Mouse (Mus musculus) mouse embryonic stem cell (cell line): ENCODE data around the gene Gm20422.

Experiments used
- in situ Hi-C, 2 experiments: fragments of 300-500 bp; cut with MboI; formaldehyde crosslinking; loops; 1 replicate in 1 of 2; 3 replicates in 1 of 2; pipeline ENCODE4 v1.14.3; 2019 to 2020; ENCODE audit warnings: low sequenced_read_pairs in 2 of 2, low pct_unique_long_range_greater_than_20kb in 1 of 2, mixed read lengths in 1 of 2; ENCODE audit not compliant: unreplicated experiment in 1 of 2

Gene Gm20422

DNA sequence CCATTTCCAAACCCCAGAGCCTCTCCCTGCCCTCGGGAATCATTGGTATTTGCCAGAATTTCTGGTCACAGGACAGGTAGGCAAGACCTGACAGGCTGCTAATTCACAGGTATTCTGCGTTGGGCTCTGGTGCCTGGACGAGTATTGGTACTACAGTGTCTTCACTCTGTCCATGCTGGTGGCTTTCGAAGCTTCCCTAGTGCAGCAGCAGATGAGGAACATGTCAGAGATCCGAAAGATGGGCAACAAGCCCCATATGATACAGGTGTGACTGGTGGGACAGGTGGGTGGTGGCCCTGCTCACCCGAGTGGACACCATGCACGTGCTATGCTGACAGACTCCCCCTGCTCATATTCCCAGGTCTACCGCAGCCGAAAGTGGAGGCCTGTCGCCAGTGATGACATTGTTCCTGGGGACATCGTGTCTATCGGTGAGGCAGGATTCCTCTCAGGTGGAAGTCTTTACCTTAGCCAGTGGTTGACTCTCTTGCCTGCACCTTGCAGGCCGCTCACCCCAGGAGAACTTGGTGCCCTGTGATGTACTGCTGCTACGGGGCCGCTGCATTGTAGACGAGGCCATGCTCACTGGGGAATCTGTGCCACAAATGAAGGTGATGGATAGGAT is 22.1 kb upstream of the Gm20422 start:
- in situ Hi-C loops, result no loop called here

GRCm38 (mm10) chr8:69794901-69795300 is 20.2 kb upstream of the Gm20422 start:
- in situ Hi-C loops, result no loop called here

GRCm38 (mm10) chr8:69794096-69794495 is 19.4 kb upstream of the Gm20422 start:
- in situ Hi-C loops, result no loop called here

DNA sequence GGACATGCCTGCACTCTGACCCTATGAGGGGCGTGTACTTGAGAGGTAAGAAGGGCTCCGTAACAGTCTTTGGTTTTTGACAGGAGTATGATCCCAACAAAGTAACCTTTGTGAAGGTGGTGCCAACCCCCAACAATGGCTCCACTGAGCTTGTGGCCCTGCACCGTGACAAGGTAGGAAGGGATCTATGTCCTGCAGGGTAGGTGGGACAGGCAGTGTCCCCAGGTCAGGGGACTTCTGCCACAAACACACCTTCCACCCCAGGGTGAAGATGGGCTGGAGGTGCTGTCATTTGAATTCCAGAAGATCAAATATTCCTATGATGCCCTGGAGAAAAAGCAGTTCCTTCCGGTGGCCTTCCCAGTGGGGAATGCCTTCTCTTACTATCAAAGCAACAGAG is 19.0 kb upstream of the Gm20422 start:
- in situ Hi-C loops, result no loop called here

DNA sequence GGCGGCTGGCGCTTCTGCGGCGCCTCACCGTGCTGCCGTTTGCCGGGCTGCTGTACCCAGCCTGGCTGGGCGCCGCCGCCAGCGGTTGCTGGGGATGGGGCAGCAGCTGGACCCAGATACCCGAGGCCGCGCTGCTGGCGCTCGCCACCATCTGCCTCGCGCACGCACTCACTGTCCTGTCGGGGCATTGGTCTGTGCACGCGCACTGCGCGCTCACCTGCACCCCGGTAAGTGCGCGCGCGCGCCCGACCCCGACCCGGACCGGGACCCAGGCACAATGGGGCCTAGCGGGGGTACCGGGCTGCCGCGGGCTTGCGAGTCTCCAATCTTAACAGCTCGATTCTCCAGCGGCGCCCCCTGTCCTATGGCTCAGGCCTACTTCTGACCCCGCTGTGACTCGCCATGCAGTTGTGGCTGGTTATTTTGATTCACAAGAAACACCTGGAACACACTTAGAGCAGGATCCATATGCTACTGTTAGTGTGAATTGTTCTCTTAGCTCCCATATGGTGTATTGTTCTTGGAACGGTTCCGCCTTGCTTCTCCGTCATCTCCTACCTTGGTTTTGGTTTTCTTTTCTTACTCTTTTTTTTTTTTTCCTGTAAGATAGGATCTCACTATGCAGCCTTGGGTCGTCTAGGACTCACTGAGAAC is 16.9 kb upstream of the Gm20422 start:
- in situ Hi-C loops, result no loop called here

DNA sequence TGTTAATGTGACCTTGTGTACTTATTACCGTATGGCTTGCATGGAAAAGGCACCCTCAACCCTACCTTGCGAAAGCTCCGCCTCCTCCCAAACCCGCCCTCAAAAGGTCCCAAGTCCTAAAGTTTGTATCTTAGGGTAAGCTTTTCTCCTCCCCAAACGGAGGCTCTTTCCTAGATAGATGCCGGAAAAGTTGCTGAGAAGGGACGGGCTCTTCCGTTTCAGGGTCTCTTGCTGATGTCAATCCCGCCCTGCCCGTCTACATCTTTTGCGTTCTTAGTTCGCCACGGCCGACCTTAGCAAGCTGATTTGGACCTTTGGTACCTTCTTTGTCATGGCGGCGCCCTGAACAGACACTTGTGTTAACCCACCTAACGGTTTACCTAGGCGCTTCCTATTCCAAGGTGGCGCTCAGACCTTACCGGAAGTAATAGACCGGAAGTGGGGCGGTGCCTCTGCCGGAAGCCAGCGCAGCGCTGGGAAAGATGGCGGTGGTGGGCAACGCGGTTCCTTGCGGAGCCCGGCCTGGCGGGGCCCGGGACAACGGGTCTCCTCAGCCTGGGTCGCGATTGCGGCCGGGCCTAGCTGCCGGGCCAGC is 16.2 kb upstream of the Gm20422 start, which contains the start of the genes Atp13a1 and Zfp866:
Gene Atp13a1 (plus strand): TSS at position 391 of the 595 bp plus-strand sequence.
Gene Zfp866 (minus strand): TSS at position 406 of the 595 bp plus-strand sequence.
- in situ Hi-C loops, result no loop called here

DNA sequence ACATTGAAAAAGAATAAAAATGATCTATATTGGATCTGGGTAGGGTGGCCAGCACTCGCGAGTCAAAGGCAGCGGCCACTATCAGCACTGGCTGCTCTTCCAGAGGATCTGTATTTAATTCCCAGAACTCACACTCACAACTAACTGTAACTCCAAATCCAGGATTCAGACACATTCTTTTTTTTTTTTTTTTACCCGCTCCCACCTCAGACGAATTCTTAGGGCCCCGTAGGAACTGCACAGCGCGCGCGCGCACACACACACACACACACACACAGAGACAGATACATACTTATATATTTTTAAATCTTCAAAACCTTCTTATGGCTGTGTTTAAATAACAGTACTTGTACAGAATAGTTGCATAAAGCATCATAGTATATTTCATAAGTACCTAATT is 15.7 kb upstream of the Gm20422 start:
- in situ Hi-C loops, result no loop called here

DNA sequence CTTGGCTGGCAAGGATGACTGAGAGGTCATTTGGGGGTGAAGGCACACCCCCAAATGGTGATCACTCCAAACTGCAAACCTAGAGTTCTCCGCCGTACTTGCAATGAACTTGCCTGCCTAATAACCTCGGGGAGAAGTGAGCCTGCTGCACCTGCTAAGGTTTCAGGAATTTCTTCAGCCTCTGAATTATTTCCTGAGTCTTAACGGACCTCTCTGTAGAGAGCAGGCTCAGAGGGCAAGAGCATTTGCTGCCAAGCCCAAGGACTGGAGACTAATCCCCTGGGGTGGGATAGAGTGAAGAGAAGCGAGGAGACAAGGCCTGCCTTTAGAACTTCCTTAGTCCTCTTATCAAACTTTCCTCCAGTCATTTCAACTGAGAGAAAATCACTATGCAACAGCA is 15.0 kb upstream of the Gm20422 start:
- in situ Hi-C loops, result no loop called here

DNA sequence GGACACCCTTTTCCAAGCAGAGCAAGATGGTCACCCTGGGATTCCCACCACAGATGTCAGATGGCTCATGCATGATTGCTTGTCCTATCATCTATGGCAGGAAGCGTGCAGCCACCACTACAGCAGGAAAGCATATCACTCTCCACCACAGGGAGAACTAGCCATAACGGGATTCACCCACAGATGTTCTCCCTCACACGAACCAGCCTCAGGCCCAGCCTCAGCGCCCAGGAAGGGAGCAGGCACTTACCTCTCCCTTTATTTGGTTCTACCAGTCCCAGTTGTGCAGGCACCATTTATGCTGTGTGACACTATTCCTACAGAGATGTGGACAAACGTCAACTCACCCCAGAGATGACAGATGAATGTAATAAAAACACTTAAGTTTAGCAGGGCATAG is 14.4 kb upstream of the Gm20422 start:
- in situ Hi-C loops, result no loop called here

- in situ Hi-C loops, result no loop called here
Measured at GRCm38 (mm10) chr8:69777111-69777510, 2.4 kb upstream of the Gm20422 start.

GRCm38 (mm10) chr8:69775149-69775534 is 456 bp upstream of the Gm20422 start:
- in situ Hi-C loops, result no loop called here

DNA sequence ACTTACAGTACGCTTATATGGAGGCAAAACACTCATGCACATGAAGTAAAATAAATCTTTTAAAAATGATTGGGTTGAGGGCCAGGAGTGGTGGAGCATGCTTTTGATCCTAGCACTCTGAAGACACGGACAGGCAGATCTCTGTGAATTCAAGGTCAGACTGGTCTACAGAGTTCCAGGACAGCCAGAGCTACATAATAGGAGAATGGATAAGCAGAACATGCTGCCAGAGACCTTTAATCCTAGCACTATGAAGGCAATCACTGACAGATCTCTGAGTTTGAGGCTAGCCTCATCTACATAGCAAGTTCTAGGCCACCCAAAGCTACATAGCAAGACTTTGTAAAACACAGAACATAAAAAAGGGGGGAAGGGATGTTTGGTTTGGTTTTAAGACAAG is 2.6 kb downstream of the Gm20422 start:
- in situ Hi-C loops, result no loop called here

DNA sequence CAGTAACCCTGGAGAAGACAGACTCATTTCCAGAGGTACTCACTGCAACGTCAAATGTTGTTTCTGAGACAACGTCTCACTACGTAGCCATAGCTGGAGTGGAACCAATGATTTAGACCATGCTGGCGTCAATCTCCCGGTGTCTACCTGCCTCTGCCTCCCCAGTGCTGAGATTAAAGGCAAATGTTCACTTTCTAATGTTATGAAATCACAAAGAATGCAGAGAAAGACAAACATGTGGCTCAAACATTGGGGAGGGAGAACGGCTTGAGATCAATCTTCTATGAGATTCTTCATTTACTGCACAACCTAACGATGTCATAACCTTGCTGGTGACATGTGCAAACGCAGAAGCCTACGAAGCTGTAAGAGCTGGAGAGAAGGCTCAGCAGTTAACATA is 3.5 kb downstream of the Gm20422 start:
- in situ Hi-C loops, result no loop called here

DNA sequence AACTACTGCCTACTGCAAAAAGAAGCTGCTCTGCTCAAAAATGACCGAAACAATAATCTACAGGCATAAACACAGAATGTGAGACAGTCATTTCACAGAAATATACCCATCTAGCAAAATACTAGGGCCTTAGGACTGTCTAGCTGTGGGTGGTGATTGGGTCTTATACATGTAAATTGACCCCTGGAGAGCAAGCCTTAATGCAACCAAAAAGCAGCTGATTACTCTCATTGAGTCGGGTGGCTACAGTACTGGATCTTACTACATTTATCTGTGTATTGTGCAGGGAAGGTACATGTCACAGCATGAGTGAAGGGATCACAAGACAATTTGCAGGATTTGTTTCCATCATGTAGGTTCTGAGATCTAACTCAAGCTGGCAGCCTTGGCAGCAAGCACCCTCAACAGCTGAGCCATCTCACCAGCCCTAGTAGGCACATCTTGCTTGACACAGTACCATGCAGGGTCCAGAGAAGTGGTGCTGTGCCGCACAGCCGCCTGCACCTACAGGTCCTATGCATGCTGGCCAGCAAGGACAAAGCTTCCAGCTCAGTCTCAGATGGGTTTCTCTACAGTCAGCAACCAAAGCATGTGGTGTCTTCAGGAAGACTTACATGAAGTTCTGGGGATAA is 12.8 kb downstream of the Gm20422 start:
- in situ Hi-C loops, result no loop called here

GRCm38 (mm10) chr8:69758316-69758715 is 16.4 kb downstream of the Gm20422 start:
- in situ Hi-C loops, result no loop called here

DNA sequence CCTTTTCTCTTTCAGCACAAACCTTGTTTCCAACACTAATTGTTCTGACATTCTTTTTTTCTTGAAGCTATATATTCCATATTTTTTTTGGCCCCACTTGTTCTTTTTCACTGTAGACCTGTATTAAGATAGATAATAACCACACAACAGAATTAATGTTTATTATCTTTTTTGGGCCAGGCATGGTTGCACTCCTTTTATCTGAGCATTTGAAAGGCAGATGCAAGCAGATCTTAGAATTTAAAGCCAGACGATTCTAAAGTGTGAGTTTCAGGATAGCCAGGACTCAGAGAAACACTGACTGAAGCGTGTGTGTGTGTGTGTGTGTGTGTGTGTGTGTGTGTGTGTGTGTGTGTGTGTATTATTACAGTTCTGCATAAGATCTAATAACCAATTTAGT is 22.2 kb downstream of the Gm20422 start:
- in situ Hi-C loops, result no loop called here

GRCm38 (mm10) chr8:69749544-69750454 is 24.9 kb downstream of the Gm20422 start, which contains the start of gene Zfp963:
TSS of gene Zfp963 (minus strand) at chr8:69749970.
- in situ Hi-C loops, result no loop called here

DNA sequence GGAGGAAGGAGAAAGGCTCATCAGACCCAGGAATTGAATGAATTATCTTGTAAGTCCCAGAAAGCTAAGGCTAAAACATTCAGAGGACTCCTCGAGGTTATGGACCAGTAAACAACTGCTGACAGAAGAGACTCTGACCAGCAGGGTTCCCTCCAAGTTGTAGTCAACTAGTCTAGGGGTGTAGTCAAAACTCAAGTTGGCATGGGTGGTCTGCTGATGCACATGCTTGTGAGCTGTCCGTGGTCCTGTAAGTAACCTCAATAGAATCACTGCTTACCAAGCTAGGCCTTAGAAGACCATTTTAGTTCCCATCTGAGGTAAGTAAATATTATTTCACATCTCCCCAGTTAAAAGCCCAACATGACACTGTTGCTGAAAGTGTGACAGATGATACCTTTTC is 33.5 kb downstream of the Gm20422 start:
- in situ Hi-C loops, result loop anchor here in 1 of 2 experiments (5.0 kb wide), 1 partner anchor 84 kb away; no protein-coding TSS in a partner anchor
